Mouse (Mus musculus) hindbrain, postnatal 0 days (tissue): Measurements from ENCODE around the gene Med16. TPM values are rescaled to one million over a fixed set of nuclear protein-coding genes. Genes with fewer than 3 reads are reported as not detected.

Source experiments
- ATAC-seq: fragments of 200-750 bp; cut with Nextera tagmentation; 2 replicates; pipeline ENCODE4 v1.8.0; 2017; ENCODE audit warnings: mild to moderate bottlenecking, moderate TSS enrichment, moderate library complexity
- DNase-seq: peaks from one replicate; pipeline ENCODE4 v3.0.0-alpha.2; 2015; ENCODE audit warnings: low spot score
- H3K27ac ChIP-seq: fragments of 300-500 bp; sonication (generic); 2 replicates; pipeline ENCODE4 v1.5.1; 2014; ENCODE audit warnings: mild to moderate bottlenecking
- H3K27me3 ChIP-seq: fragments of 300-500 bp; sonication (generic); 2 replicates; pipeline ENCODE4 v1.6.1; 2014; ENCODE audit warnings: low read length, mixed read lengths; ENCODE audit not compliant: insufficient read depth
- H3K36me3 ChIP-seq: fragments of 300-500 bp; sonication (generic); 2 replicates; pipeline ENCODE4 v1.6.1; 2014; ENCODE audit warnings: low read length, mixed read lengths; ENCODE audit not compliant: insufficient read depth
- H3K4me1 ChIP-seq: fragments of 300-500 bp; sonication (generic); 2 replicates; pipeline ENCODE4 v1.6.1; 2014; ENCODE audit warnings: antibody characterized with exemption, low read length, mixed read lengths; ENCODE audit not compliant: insufficient read depth
- H3K4me2 ChIP-seq: fragments of 300-500 bp; sonication (generic); 2 replicates; pipeline ENCODE4 v1.6.1; 2014; ENCODE audit warnings: low read depth, mild to moderate bottlenecking, low read length, moderate library complexity, mixed read lengths
- H3K4me3 ChIP-seq: fragments of 300-500 bp; sonication (generic); 2 replicates; pipeline ENCODE4 v1.5.1; 2014; ENCODE audit warnings: low read length
- H3K9ac ChIP-seq: fragments of 300-500 bp; sonication (generic); replicated peaks from 2 replicates; pipeline ENCODE4 v1.6.1; 2014; ENCODE audit warnings: mild to moderate bottlenecking, low read length, moderate library complexity, mixed read lengths
- H3K9me3 ChIP-seq: fragments of 300-500 bp; sonication (generic); 2 replicates; pipeline ENCODE4 v1.6.1; 2016; ENCODE audit warnings: low read length, mixed read lengths
- CTCF ChIP-seq: IDR thresholded peaks from 2 replicates; pipeline ENCODE4 v1.5.1; 2016; ENCODE audit warnings: antibody characterized with exemption, control low read depth, low read depth
- WGBS: fragments of 180-500 bp; shearing (Covaris S2); extraction: QIAGEN DNeasy Blood & Tissue Kit; methylation state at CpG from one replicate; pipeline ENCODE4 v1.1.7; 2014; 5-methylcytosine and 5-hydroxymethylcytosine counted together
- polyA plus RNA-seq: library from polyadenylated mRNA; unstranded; fragments of >200 nt; fragmentation: Nextera tagmentation; extraction: Ambion mirVana; gene quantifications from 2 replicates; pipeline ENCODE4 v1.2.1, GENCODE M21; 2015
- total RNA-seq: library from RNA; depleted of rRNA; stranded (reverse); fragments of >200 nt; gene quantifications from 2 replicates; pipeline ENCODE4 v1.2.3, GENCODE M21; 2014

Med16 gene
- total and polyA plus RNA-seq, 2 experiments from 2014 or later = 48.4 to 82.2 TPM

DNA sequence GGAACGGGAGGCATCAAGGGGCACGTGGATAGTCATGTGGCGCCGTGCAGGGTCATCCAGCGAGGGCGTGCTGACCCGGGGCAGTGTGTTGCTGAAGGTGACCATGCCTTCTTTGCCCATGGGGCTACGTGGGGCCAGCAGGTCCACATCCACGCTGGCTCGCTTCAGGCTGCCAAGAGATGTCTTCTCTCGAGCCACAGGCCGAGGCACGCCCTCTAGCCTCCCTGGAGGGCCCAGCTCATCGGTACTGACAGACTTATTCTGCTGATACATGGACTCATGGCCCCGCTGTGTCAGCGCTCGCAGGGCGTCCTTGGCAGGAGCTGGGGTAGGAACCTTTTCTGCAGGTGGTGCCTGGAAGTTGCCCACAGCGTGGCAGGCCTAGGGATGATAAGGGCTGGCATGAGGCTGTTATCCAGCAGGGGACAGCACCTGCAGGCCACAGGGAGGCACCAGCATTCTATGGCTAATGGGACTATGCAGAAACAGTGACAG is 42.9 kb downstream of the Med16 start:
- WGBS = 63% methylated on average over 19 of the region's 19 CpGs
- peaks cover 48% of the 10 kb centered on the region for H3K36me3 ChIP-seq
- H3K27me3 ChIP-seq = no peaks in the 10 kb centered on the region
- DNase-seq = no peak
- ATAC-seq = no peak
- H3K9ac ChIP-seq = no peak overlapping the region
- peak; percentile 59 for TF ChIP-seq CTCF
- H3K4me2 ChIP-seq = no peak overlapping the region
- no peaks in the 10 kb centered on the region for H3K4me1 ChIP-seq
- no peak overlapping the region for H3K4me3 ChIP-seq
- peak overlapping the region; percentile 57 for H3K27ac ChIP-seq
- no peaks in the 10 kb centered on the region for H3K9me3 ChIP-seq

DNA sequence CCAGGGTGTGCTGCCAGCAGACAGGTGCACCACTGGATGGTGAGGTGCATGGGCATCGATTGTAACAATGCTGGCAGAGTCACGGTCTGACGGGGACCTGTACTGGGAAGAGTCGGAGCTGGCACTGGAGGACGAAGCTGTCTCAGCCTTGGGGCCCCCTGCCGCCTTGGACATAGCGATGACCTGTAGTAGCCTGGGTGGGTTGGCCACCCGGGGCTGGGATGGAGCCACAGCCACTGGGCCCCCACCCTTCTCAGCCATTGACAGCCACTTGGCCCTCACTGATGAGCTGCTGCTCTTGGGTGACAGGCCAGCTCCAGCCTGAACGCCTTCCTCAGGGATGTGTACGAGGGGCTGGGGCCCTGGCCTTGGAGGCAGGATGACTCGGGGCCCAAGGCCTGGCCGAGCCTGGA is 43.5 kb downstream of the Med16 start:
- Histone ChIP-seq H3K4me3 (no peak overlapping the region), H3K4me2 (no peak overlapping the region), H3K4me1 (no peaks in the 10 kb centered on the region), H3K27me3 (no peaks in the 10 kb centered on the region), H3K9me3 (no peaks in the 10 kb centered on the region), H3K27ac (peak overlapping the region; percentile 57), H3K9ac (peak overlapping the region; percentile 18; the same call in 1 of the 2 replicates), H3K36me3 (peaks cover 54% of the 10 kb centered on the region)
- TF ChIP-seq CTCF = no peak
- ATAC-seq (0 out of 2 replicates have a peak, but pooled peaks have one; percentile 4), DNase-seq (no peak)
- 53% methylated on average over 12 of the region's 12 CpGs for WGBS

DNA sequence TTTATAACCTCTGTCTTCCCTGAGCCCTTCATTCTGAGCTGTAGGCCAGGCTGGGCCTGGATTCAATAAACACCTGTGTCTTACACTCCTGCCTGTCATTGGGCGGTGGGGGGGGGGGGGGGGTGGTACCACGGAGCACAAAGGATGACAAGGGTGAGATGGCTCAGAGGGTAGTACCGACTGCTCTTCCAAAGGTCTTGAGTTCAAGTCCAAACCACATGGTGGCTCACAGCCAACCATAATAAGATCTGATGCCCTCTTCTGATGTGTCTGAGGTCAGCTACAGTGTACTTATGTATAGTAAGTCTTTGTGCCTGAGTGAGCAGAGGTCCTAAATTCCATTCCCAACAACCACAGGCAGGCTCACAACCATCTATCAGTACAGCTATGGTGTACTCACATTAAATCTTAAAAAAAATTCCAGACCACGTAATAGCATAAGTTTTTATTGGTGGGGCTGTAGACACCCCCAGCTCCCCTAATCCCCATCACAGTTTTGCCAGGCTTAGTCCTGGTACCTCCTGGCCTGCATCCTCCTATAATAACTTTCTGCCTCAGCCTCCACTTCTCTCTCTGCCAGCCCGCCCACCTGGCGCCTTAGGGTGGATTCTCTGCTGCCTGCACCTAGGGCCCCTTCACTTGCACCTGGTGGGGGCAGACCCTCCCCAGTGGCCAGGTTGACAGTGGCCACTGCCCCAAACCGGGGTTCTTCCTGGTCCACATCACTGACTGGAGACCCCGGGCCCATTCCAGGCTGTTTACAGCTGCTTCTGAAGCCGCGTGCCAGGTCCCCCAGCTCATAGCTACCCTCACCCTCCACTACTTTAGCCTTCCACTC is 44.2 kb downstream of the Med16 start:
- Histone ChIP-seq H3K9ac (peak overlapping the region; percentile 18; the same call in 1 of the 2 replicates), H3K27ac (peak overlapping the region; percentile 57; the same call in 1 of the 2 replicates), H3K9me3 (no peaks in the 10 kb centered on the region), H3K4me2 (no peak overlapping the region), H3K27me3 (no peaks in the 10 kb centered on the region), H3K4me3 (no peak overlapping the region), H3K36me3 (peaks cover 60% of the 10 kb centered on the region), H3K4me1 (no peaks in the 10 kb centered on the region)
- no peak for TF ChIP-seq CTCF
- ATAC-seq (0 out of 2 replicates have a peak, but pooled peaks have one; percentile 10), DNase-seq (no peak)
- WGBS = 48% methylated on average over 10 of the region's 10 CpGs

DNA sequence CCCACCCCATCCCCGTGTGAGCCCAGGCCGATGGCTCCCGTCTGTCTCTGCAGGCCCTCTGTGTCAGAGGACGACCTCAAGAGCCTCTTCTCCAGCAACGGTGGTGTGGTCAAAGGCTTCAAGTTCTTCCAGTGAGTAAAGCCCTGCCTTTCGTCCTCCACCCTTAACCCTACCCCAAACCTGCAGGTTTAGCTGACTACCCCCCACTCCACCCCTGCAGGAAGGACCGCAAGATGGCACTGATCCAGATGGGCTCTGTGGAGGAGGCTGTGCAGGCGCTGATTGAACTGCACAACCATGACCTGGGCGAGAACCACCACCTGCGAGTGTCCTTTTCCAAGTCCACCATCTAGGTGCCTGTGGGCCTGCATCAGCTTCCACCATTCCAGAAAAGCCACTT is 45.8 kb downstream of the Med16 start:
- H3K9me3 ChIP-seq = no peaks in the 10 kb centered on the region
- no peak overlapping the region for H3K4me2 ChIP-seq
- ATAC-seq (no peak), DNase-seq (no peak)
- peak overlapping the region; percentile 22; the same call in 1 of the 2 replicates for H3K27ac ChIP-seq
- H3K4me1 ChIP-seq = peaks cover 9% of the 10 kb centered on the region
- 58% methylated on average over 10 of the region's 10 CpGs for WGBS
- no peak overlapping the region for H3K9ac ChIP-seq
- H3K27me3 ChIP-seq = no peaks in the 10 kb centered on the region
- no peak overlapping the region for H3K4me3 ChIP-seq
- no peak for TF ChIP-seq CTCF
- H3K36me3 ChIP-seq = peaks cover 62% of the 10 kb centered on the region

DNA sequence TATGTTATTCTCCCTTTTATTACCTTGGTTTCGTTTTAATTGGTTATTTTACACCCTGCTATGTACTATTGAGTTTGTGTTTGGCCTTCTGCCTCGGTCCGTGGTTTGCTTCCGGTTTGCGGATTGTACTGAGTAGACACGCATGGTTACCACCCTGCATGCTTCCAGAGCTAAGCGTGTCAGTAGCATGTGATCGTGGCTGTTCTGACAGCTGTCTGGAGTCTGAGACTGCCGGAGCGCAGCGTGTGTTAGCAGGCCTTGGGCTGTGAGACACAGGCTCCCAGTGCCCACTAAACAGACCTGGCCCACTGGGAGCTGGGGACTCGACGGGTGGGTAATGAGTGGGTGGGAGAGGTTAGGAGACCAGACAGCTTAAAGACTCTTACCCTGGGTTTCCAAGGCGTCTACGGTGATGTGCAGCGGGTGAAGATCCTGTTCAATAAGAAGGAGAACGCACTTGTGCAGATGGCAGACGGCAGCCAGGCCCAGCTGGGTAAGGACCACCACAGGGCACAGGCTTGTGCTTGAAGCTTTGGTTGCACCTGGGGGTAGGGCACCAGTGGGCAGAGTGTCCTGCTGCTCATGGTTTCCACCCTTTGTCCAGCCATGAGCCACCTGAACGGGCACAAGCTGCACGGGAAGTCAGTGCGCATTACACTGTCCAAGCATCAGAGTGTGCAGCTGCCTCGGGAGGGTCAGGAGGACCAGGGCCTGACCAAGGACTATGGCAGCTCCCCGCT is 46.5 kb downstream of the Med16 start:
- H3K4me2 ChIP-seq = no peak overlapping the region
- DNase-seq = peak; percentile 41
- H3K4me1 ChIP-seq = peaks cover 16% of the 10 kb centered on the region
- H3K9me3 ChIP-seq = no peaks in the 10 kb centered on the region
- 60% methylated on average over 23 of the region's 23 CpGs for WGBS
- no peak overlapping the region for H3K9ac ChIP-seq
- TF ChIP-seq CTCF = no peak
- H3K36me3 ChIP-seq = peaks cover 62% of the 10 kb centered on the region
- no peaks in the 10 kb centered on the region for H3K27me3 ChIP-seq
- ATAC-seq = no peak
- peak overlapping the region; percentile 22 for H3K27ac ChIP-seq
- no peak overlapping the region for H3K4me3 ChIP-seq

DNA sequence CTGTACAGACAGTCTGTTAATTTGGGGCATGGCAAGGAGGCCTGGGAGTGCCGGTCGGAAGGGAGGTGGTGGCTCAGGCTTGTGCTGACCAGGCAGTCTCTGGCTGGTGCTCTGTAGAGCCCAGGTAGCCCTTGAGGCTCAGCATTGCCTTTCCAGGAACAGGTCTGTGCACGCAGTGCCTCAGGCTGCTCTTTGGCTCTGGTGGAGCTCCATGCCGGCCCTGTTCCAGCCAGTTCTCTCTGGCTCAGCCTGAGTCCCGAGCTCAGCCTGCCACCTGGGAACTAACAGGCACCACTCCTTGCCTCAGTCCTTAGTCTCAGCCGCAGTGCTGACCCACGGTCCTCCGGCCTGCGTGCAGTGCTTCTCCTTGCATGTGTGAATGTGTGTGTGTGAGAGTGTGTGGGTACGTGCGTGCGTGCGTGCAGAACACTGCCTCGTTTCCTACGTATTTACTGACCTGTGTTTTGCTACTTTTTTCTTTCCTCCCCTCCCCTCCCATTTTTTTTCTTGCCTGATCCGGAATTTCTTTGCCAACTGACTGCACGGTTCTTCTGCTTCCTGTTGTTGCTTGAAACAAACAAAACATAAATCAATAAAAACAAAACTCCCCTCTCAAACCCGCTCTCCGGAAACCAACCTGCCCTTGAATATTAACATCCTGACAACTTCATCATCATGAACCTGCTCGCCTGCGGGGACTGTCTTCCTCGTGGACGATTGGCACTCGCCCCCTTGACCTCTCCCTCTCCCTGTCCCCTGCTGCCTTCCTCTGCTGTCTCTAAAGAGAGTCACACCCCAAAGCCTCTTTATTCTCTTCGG is 47.3 kb downstream of the Med16 start:
- DNase-seq = no peak
- 64% methylated on average over 25 of the region's 25 CpGs for WGBS

More for the DNA sequence above, 47.3 kb downstream of the Med16 start:
- peak overlapping the region; percentile 22 for H3K27ac ChIP-seq
- peaks cover 58% of the 10 kb centered on the region for H3K36me3 ChIP-seq
- no peaks in the 10 kb centered on the region for H3K27me3 ChIP-seq
- H3K4me2 ChIP-seq = no peak overlapping the region
- H3K4me3 ChIP-seq = no peak overlapping the region
- H3K4me1 ChIP-seq = peaks cover 23% of the 10 kb centered on the region
- no peak for ATAC-seq
- no peaks in the 10 kb centered on the region for H3K9me3 ChIP-seq
- no peak for TF ChIP-seq CTCF
- no peak overlapping the region for H3K9ac ChIP-seq
